ENCODE assay signal across 11 mouse cellular contexts in genomic region chr7:45437046-45437445, GRCm38 (mm10). TPM values are rescaled to one million over a fixed set of nuclear protein-coding genes. Genes with fewer than 3 reads are reported as not detected.
DNase-seq lines count a peak whose midpoint lies in the region; ATAC-seq and TF ChIP-seq lines count a peak whose summit lies in the region.
"Had no signal": no experiment of that assay in that cellular context is flagged by ENCODE, and none has a peak within 500 bp of the region (broad histone marks: within the 10 kb centered on the region; RNA-seq: fewer than 3 reads in every experiment).

No protein-coding gene starts in this region.

- H3K36me3 ChIP-seq in heart, embryonic 11.5 days (ENCODE audit: control insufficient read depth, insufficient read depth, low read length), result peaks cover 11% of the 10 kb centered on the region
- H3K36me3 ChIP-seq in lung, embryonic 14.5 days (ENCODE audit: insufficient read depth), result peaks cover 20% of the 10 kb centered on the region; the same call in 1 of the 2 replicates
- peaks cover 3% of the 10 kb centered on the region for H3K36me3 ChIP-seq in limb, embryonic 11.5 days (ENCODE audit: control insufficient read depth, insufficient read depth, low read length)

- H3K27me3 ChIP-seq in heart, embryonic 11.5 days (ENCODE audit: control insufficient read depth, insufficient read depth, low read length), result no peaks in the 10 kb centered on the region
- no peaks in the 10 kb centered on the region for H3K27me3 ChIP-seq in lung, embryonic 14.5 days (ENCODE audit: insufficient read depth, low read length)
- no peaks in the 10 kb centered on the region for H3K27me3 ChIP-seq in limb, embryonic 11.5 days (ENCODE audit: control insufficient read depth, insufficient read depth, low read length)
- H3K27me3 ChIP-seq: CH12.LX; liver, embryonic 15.5 days had no signal

- intact Hi-C loops in heart, postnatal 25 days (cut with DNase I), result no loop called here
- intact Hi-C loops in left cerebral cortex, postnatal 25 days (cut with DNase I), result no loop called here

- H3K4me3 ChIP-seq in heart, embryonic 11.5 days (ENCODE audit: low read depth, low read length), result no peak overlapping the region; the same call in 1 of the 2 replicates
- H3K4me3 ChIP-seq in lung, embryonic 14.5 days (ENCODE audit: low read depth, low read length), result no peak overlapping the region; the same call in 1 of the 2 replicates
- 0 out of 2 replicates have a peak overlapping the region, but pooled peaks have one; percentile 8 for H3K4me3 ChIP-seq in limb, embryonic 11.5 days (ENCODE audit: low read depth, low read length)
- H3K4me3 ChIP-seq: liver, embryonic 15.5 days had no signal

- H3K9ac ChIP-seq in heart, embryonic 11.5 days (ENCODE audit: low read depth, low read length), result no peak overlapping the region
- H3K9ac ChIP-seq in lung, embryonic 14.5 days, result no peak overlapping the region
- H3K9ac ChIP-seq in limb, embryonic 11.5 days (ENCODE audit: low read length), result no peak overlapping the region
- H3K9ac ChIP-seq: liver, embryonic 15.5 days had no signal

- H3K4me1 ChIP-seq in heart, embryonic 11.5 days (ENCODE audit: control insufficient read depth, insufficient read depth, low read length), result peaks cover 38% of the 10 kb centered on the region
- H3K4me1 ChIP-seq in lung, embryonic 14.5 days (ENCODE audit: insufficient read depth), result peaks cover 19% of the 10 kb centered on the region
- H3K4me1 ChIP-seq in limb, embryonic 11.5 days (ENCODE audit: control insufficient read depth, insufficient read depth, low read length), result peaks cover 36% of the 10 kb centered on the region

- H3K27ac ChIP-seq in heart, embryonic 11.5 days (ENCODE audit: low read depth, low read length), result no peak overlapping the region
- H3K27ac ChIP-seq in lung, embryonic 14.5 days (ENCODE audit: low read depth), result no peak overlapping the region
- H3K27ac ChIP-seq in limb, embryonic 11.5 days (replicated peaks; ENCODE audit: low read depth, low read length), result no peak overlapping the region
- H3K27ac ChIP-seq: liver, embryonic 15.5 days had no signal

- ATAC-seq in heart, embryonic 11.5 days (replicated peaks; ENCODE audit: insufficient number of reproducible peaks, low FRiP score, low TSS enrichment), result no peak
- ATAC-seq in lung, embryonic 14.5 days (ENCODE audit: insufficient read depth), result no peak
- no peak for ATAC-seq in limb, embryonic 11.5 days (ENCODE audit: insufficient number of reproducible peaks, low FRiP score, low TSS enrichment, low read depth)

- no peak for TF ChIP-seq CTCF in lung, embryonic 14.5 days (IDR thresholded peaks at IDR 0.05; ENCODE audit: low read depth)

- DNase-seq in heart, postnatal 25 days (ENCODE audit: low spot score), result no peak
- DNase-seq in lung, embryonic 14.5 days, result peak; percentile 39
- DNase-seq in lung, postnatal 25 days (ENCODE audit: low spot score), result no peak
- peak; percentile 77 for DNase-seq in ZHBTc4 (ENCODE audit: low read depth, low spot score)
- peak; percentile 52 for DNase-seq in limb, embryonic 11.5 days (ENCODE audit: low spot score)
- DNase-seq in left cerebral cortex, postnatal 25 days (ENCODE audit: low spot score in 2 of 2), result no peak
- DNase-seq in cerebellum, postnatal 14 days, result no peak
- DNase-seq: gastrocnemius, postnatal 10 days had no signal

- H3K4me2 ChIP-seq in heart, embryonic 11.5 days, result peak overlapping the region; percentile 96
- H3K4me2 ChIP-seq in lung, embryonic 14.5 days, result peak overlapping the region; percentile 21; the same call in 1 of the 2 replicates
- peak overlapping the region; percentile 36; the same call in 1 of the 2 replicates for H3K4me2 ChIP-seq in limb, embryonic 11.5 days (ENCODE audit: low read depth, severe bottlenecking)
- H3K4me2 ChIP-seq: liver, embryonic 15.5 days had no signal

- H3K9me3 ChIP-seq in heart, embryonic 11.5 days (replicated peaks; ENCODE audit: control insufficient read depth, low read length), result no peaks in the 10 kb centered on the region
- no peaks in the 10 kb centered on the region for H3K9me3 ChIP-seq in lung, embryonic 14.5 days (ENCODE audit: low read depth, low read length)
- H3K9me3 ChIP-seq in limb, embryonic 11.5 days (ENCODE audit: control insufficient read depth, low read length), result no peaks in the 10 kb centered on the region
- H3K9me3 ChIP-seq: liver, embryonic 15.5 days had no signal

- WGBS in heart, embryonic 11.5 days (ENCODE audit: insufficient replicate concordance), result 20% methylated on average over 6 of the region's 6 CpGs
- 41% methylated on average over 6 of the region's 6 CpGs for WGBS in lung, embryonic 14.5 days
- 22% methylated on average over 6 of the region's 6 CpGs for WGBS in limb, embryonic 11.5 days

RNA-seq across cellular contexts. Expression of gene Ruvbl2, which starts 0.8 kb away (rescaled TPM):
- 98.2 and 104 TPM in 2 replicates for polyA plus RNA-seq in heart, embryonic 11.5 days (2014; fragmentation: Nextera tagmentation; extraction: Ambion mirVana)
- total RNA-seq in heart, postnatal 25 days (2021), result 10 to 100 TPM; 28.5 to 29.3 TPM
- 163 and 173 TPM in 2 replicates for polyA plus RNA-seq in lung, embryonic 14.5 days (2014; fragmentation: Nextera tagmentation; extraction: Ambion mirVana)
- 184 and 187 TPM in 2 replicates for polyA plus RNA-seq in limb, embryonic 11.5 days (2014; fragmentation: Nextera tagmentation; extraction: Ambion mirVana)
- total RNA-seq in left cerebral cortex, postnatal 25 days (2021), result 10 to 100 TPM; 30.4 to 33.0 TPM

RNA-seq across cellular contexts. Expression of gene Gys1, which starts 2.4 kb away (rescaled TPM):
- 99.1 and 106 TPM in 2 replicates for polyA plus RNA-seq in heart, embryonic 11.5 days (2014; fragmentation: Nextera tagmentation; extraction: Ambion mirVana)
- total RNA-seq in heart, postnatal 25 days (2021), result 10 to 100 TPM; 93.1 to 98.1 TPM
- polyA plus RNA-seq in lung, embryonic 14.5 days (2014; fragmentation: Nextera tagmentation; extraction: Ambion mirVana), result 35.7 and 36.0 TPM in 2 replicates
- 39.1 and 41.8 TPM in 2 replicates for polyA plus RNA-seq in limb, embryonic 11.5 days (2014; fragmentation: Nextera tagmentation; extraction: Ambion mirVana)
- 10 to 100 TPM; 15.7 to 16.5 TPM for total RNA-seq in left cerebral cortex, postnatal 25 days (2021)

RNA-seq across cellular contexts. Expression of gene Lhb, which starts 16.4 kb away (rescaled TPM):
- 0.33 and 0.46 TPM in 2 replicates for polyA plus RNA-seq in heart, embryonic 11.5 days (2014; fragmentation: Nextera tagmentation; extraction: Ambion mirVana)
- total RNA-seq in heart, postnatal 25 days (2021), result not detected
- not detected in 2 replicates for polyA plus RNA-seq in lung, embryonic 14.5 days (2014; fragmentation: Nextera tagmentation; extraction: Ambion mirVana)
- not detected in 2 replicates for polyA plus RNA-seq in limb, embryonic 11.5 days (2014; fragmentation: Nextera tagmentation; extraction: Ambion mirVana)
- total RNA-seq in left cerebral cortex, postnatal 25 days (2021), result not detected
- total RNA-seq: CH12.LX; gastrocnemius, postnatal 10 days had no signal
- polyA plus RNA-seq: liver, embryonic 15.5 days had no signal

RNA-seq across cellular contexts. Expression of gene Ftl1, which starts 22.6 kb away (rescaled TPM):
- 4,030 and 4,320 TPM in 2 replicates for polyA plus RNA-seq in heart, embryonic 11.5 days (2014; fragmentation: Nextera tagmentation; extraction: Ambion mirVana)
- 100 to 1,000 TPM; 210 to 232 TPM for total RNA-seq in heart, postnatal 25 days (2021)
- 4,463 and 4,749 TPM in 2 replicates for polyA plus RNA-seq in lung, embryonic 14.5 days (2014; fragmentation: Nextera tagmentation; extraction: Ambion mirVana)
- polyA plus RNA-seq in limb, embryonic 11.5 days (2014; fragmentation: Nextera tagmentation; extraction: Ambion mirVana), result 4,688 and 5,046 TPM in 2 replicates
- total RNA-seq in left cerebral cortex, postnatal 25 days (2021), result 100 to 1,000 TPM; 207 to 225 TPM

RNA-seq across cellular contexts. Expression of gene Ntf5, which starts 23.6 kb away (rescaled TPM):
- polyA plus RNA-seq in heart, embryonic 11.5 days (2014; fragmentation: Nextera tagmentation; extraction: Ambion mirVana), result 3.2 TPM in 2 replicates
- total RNA-seq in heart, postnatal 25 days (2021), result under 1 TPM; 0.14 to 0.39 TPM
- 1.9 and 2.2 TPM in 2 replicates for polyA plus RNA-seq in lung, embryonic 14.5 days (2014; fragmentation: Nextera tagmentation; extraction: Ambion mirVana)
- polyA plus RNA-seq in limb, embryonic 11.5 days (2014; fragmentation: Nextera tagmentation; extraction: Ambion mirVana), result 3.8 and 4.1 TPM in 2 replicates
- total RNA-seq in left cerebral cortex, postnatal 25 days (2021), result under 1 TPM in 1 of 2 experiments, not detected in 1; 0.16 TPM

Comparison
In these comparisons a context has a peak if more than half of its experiments do, and no peak if none do; other contexts are left out.
1. DNase-seq: peak in lung, embryonic 14.5 days (single experiment), ZHBTc4 (single experiment) and limb, embryonic 11.5 days (single experiment); none in heart, postnatal 25 days (single experiment), lung, postnatal 25 days (single experiment), left cerebral cortex, postnatal 25 days (0 of 2) and cerebellum, postnatal 14 days (0 of 2).
2. H3K4me2 ChIP-seq: peak in every context shown above with its lines; median percentile 96 in heart, embryonic 11.5 days; 36 in limb, embryonic 11.5 days; 21 in lung, embryonic 14.5 days.